Mouse (Mus musculus): Measurements from ENCODE around the gene Lingo2. TPM values are rescaled to one million over a fixed set of nuclear protein-coding genes. Genes with fewer than 3 reads are reported as not detected.

Lingo2 gene
- total and polyA plus RNA-seq, 3 experiments = not detected

GRCm38 (mm10) chr4:35844518-35844917, 1107.0 kb downstream of the Lingo2 start:
- H3K9ac ChIP-seq (ENCODE audit: insufficient read depth, low read depth) = no peak overlapping the region
- H3K36me3 ChIP-seq (replicated peaks in 1 of 2; ENCODE audit: control insufficient read depth in 1 of 2, insufficient read depth in 1 of 2, low read length in 1 of 2) = no peaks in the 10 kb centered on the region
- no peak overlapping the region for H3K27ac ChIP-seq (ENCODE audit: insufficient read depth, low read depth)
- no peak for DNase-seq (ENCODE audit: extremely low read depth)
- H3K4me2 ChIP-seq (ENCODE audit: insufficient read depth, low read depth, poor library complexity, severe bottlenecking) = no peak overlapping the region
- in situ Hi-C loops (cut with MboI; ENCODE audit: low pct_ligation_motif_present, low pct_unique_long_range_greater_than_20kb, low sequenced_read_pairs) (no loop called here), dilution Hi-C loops (cut with MboI; ENCODE audit: extremely low pct_ligation_motif_present, extremely low pct_unique_long_range_greater_than_20kb, low sequenced_read_pairs) (no loop called here)
- no peaks in the 10 kb centered on the region for H3K27me3 ChIP-seq (replicated peaks)
- H3K79me2 ChIP-seq (replicated peaks; ENCODE audit: control insufficient read depth, extremely low read depth, insufficient read depth, poor library complexity, severe bottlenecking) = no peaks in the 10 kb centered on the region
- TF ChIP-seq MYC (IDR thresholded peaks at IDR 0.05; ENCODE audit: low read depth, low read length) (no peak), ELF1 (IDR thresholded peaks at IDR 0.05; ENCODE audit: low read depth, low read length) (no peak), JUN (IDR thresholded peaks at IDR 0.05; ENCODE audit: insufficient read depth, low read depth, low read length) (no peak), BHLHE40 (IDR thresholded peaks at IDR 0.05; ENCODE audit: low read depth, low read length) (no peak), MEF2A (IDR thresholded peaks at IDR 0.05; ENCODE audit: borderline replicate concordance, low read depth, low read length) (no peak)
- peaks cover 4% of the 10 kb centered on the region for H3K9me3 ChIP-seq (replicated peaks; ENCODE audit: low read length)
- H3K4me1 ChIP-seq (ENCODE audit: control insufficient read depth in 1 of 2, insufficient read depth in 2 of 2) = no peaks in the 10 kb centered on the region
- no peak overlapping the region for H3K4me3 ChIP-seq (replicated peaks in 1 of 3; ENCODE audit: low read depth in 2 of 3, low read length in 2 of 3, poor library complexity in 1 of 3)

GRCm38 (mm10) chr4:35823322-35823870, 1128.2 kb downstream of the Lingo2 start:
- Histone ChIP-seq H3K4me3 (replicated peaks in 1 of 3; ENCODE audit: low read depth in 2 of 3, low read length in 2 of 3, poor library complexity in 1 of 3) (no peak overlapping the region), H3K27me3 (replicated peaks) (no peaks in the 10 kb centered on the region), H3K36me3 (replicated peaks in 1 of 2; ENCODE audit: control insufficient read depth in 1 of 2, insufficient read depth in 1 of 2, low read length in 1 of 2) (no peaks in the 10 kb centered on the region), H3K9me3 (replicated peaks; ENCODE audit: low read length) (peaks cover 5% of the 10 kb centered on the region), H3K4me1 (ENCODE audit: control insufficient read depth in 1 of 2, insufficient read depth in 2 of 2) (no peaks in the 10 kb centered on the region), H3K4me2 (ENCODE audit: insufficient read depth, low read depth, poor library complexity, severe bottlenecking) (no peak overlapping the region), H3K27ac (ENCODE audit: insufficient read depth, low read depth) (no peak overlapping the region), H3K9ac (ENCODE audit: insufficient read depth, low read depth) (no peak overlapping the region), H3K79me2 (replicated peaks; ENCODE audit: control insufficient read depth, extremely low read depth, insufficient read depth, poor library complexity, severe bottlenecking) (no peaks in the 10 kb centered on the region)
- no peak for TF ChIP-seq JUN (IDR thresholded peaks at IDR 0.05; ENCODE audit: insufficient read depth, low read depth, low read length)
- no peak for TF ChIP-seq JUND (conservative IDR thresholded peaks at IDR 0.05; ENCODE audit: low read depth, low read length)
- no peak for TF ChIP-seq IRF4 (IDR thresholded peaks at IDR 0.05; ENCODE audit: low read depth, low read length)
- TF ChIP-seq SIN3A (IDR thresholded peaks at IDR 0.05; ENCODE audit: low read length) = no peak
- no peak for TF ChIP-seq POLR2A (IDR thresholded peaks at IDR 0.05; ENCODE audit: low read depth, low read length)
- TF ChIP-seq MAZ (IDR thresholded peaks at IDR 0.05; ENCODE audit: low read depth, low read length) = no peak
- no peak for TF ChIP-seq BHLHE40 (IDR thresholded peaks at IDR 0.05; ENCODE audit: low read depth, low read length)
- TF ChIP-seq MXI1 (IDR thresholded peaks at IDR 0.05; ENCODE audit: low read depth, low read length) = no peak
- no peak for TF ChIP-seq CHD1 (IDR thresholded peaks at IDR 0.05; ENCODE audit: low read depth, low read length)
- no peak for TF ChIP-seq NRF1 (IDR thresholded peaks at IDR 0.05; ENCODE audit: low read depth, low read length)
- no peak for TF ChIP-seq SMC3 (IDR thresholded peaks at IDR 0.05; ENCODE audit: low read depth, low read length)
- no peak for TF ChIP-seq UBTF (IDR thresholded peaks at IDR 0.05; ENCODE audit: low read depth, low read length)
- TF ChIP-seq EP300 (IDR thresholded peaks at IDR 0.05; ENCODE audit: low read length) = no peak
- no peak for TF ChIP-seq USF1 (IDR thresholded peaks at IDR 0.05; ENCODE audit: low read depth, low read length)
- DNase-seq (ENCODE audit: extremely low read depth) = no peak
- dilution Hi-C loops (cut with MboI; ENCODE audit: extremely low pct_ligation_motif_present, extremely low pct_unique_long_range_greater_than_20kb, low sequenced_read_pairs) (no loop called here), in situ Hi-C loops (cut with MboI; ENCODE audit: low pct_ligation_motif_present, low pct_unique_long_range_greater_than_20kb, low sequenced_read_pairs) (no loop called here)
